Mouse (Mus musculus): ENCODE measurements around the gene Mtch2.

Mtch2 gene

GRCm38 (mm10) chr2:90911668-90912067 is 64.7 kb downstream of the Mtch2 start:
- no peak for DNase-seq

- DNase-seq = peak; percentile 63
Measured at GRCm38 (mm10) chr2:90913671-90914070, 66.7 kb downstream of the Mtch2 start.

DNA sequence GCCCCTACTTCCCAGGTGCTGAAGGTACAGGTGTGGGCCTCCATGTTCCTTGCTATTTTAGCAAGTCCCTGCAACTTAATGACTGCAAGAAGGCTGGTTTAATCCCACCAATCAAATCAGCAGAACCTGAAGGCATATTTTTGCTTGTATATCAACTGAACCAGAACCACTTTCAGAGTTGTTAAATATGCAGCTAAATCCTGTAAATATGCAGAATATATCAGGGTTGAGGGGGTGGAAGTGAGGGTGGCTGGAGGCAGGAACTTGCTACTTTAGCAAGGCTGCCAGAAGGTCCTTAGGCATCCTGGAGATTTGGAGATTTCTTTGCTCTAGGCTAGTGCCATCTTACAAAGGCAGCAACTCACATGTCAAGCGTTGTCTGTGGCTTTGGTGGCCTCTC is 68.6 kb downstream of the Mtch2 start:
- DNase-seq = no peak
